Mouse (Mus musculus): ENCODE measurements around the gene Fgf10.

The Fgf10 gene

DNA sequence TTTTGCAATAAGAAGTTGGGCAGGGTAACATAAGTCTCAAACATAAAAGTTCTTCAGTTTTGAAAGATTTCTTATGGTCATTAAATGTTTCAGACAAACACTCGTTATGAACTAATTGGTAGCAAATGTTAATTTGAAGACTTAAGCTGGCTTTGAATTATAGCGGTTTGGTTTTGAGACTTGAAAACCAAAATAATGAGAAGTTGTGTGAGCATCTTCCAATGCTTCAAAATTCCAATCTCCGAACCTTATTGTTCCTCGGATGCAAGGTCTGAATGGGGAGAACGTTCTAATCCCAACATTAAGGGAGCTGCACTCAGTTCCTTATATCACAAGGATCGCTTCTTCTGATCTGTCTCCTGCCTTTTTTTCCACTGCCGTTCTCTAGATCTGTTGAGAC is at the start of gene Fgf10:
TSS of gene Fgf10 (plus strand) at position 301 of the 400 bp plus-strand sequence.
- DNase-seq = no peak

- DNase-seq = no peak
Measured at GRCm38 (mm10) chr13:118629661-118630428, 39.7 kb upstream of the Fgf10 start.

- DNase-seq = no peak
Measured at GRCm38 (mm10) chr13:118631500-118631899, 38.1 kb upstream of the Fgf10 start.

GRCm38 (mm10) chr13:118636047-118636446 is 33.5 kb upstream of the Fgf10 start:
- DNase-seq = no peak

GRCm38 (mm10) chr13:118642585-118642984 is 27.0 kb upstream of the Fgf10 start:
- DNase-seq = no peak

GRCm38 (mm10) chr13:118643138-118643537 is 26.5 kb upstream of the Fgf10 start:
- no peak for DNase-seq

- no peak for DNase-seq
Measured at GRCm38 (mm10) chr13:118656991-118657390, 12.6 kb upstream of the Fgf10 start.

- no peak for DNase-seq
Measured at GRCm38 (mm10) chr13:118658031-118658430, 11.6 kb upstream of the Fgf10 start.

GRCm38 (mm10) chr13:118658608-118659326 is 10.8 kb upstream of the Fgf10 start:
- DNase-seq = no peak

GRCm38 (mm10) chr13:118661664-118662063 is 7.9 kb upstream of the Fgf10 start:
- no peak for DNase-seq

DNA sequence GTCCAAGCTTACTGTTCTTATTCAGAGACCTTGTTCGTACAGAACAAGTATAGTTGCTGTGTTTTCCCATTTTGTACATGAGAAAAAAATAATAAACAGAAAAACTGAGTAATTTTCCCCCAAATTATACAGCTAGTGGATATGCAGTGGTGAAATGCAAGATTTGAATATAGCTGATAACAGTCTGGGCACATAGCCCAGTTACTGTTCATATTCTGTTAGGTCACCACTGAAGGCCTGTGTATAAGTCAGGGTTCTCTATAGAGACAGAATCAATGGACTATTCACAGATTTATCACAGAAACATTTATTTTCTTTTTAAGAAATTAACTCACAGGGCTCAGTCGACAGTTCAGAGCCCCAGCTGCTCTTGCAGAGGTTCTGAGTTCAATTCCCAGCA is 4.7 kb upstream of the Fgf10 start:
- DNase-seq = no peak

DNA sequence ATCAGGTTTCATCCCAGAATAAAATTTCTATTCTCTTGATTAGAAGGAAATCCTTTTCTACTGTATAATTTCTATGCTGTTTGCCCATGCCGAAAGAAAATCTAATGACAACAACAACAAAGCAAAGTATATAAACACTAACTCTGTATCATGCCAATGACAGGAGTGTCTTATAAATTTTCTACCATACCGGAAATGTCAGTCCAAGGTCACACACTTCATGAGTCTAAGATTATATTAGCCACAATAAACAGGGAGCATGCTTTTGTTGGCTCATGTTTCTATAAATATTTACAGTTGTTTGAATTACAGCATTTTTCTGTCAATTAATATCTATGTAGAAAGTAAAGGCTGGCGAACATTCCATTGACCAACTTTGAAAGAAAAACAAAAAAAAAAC is 9.6 kb downstream of the Fgf10 start:
- DNase-seq = no peak

- DNase-seq = no peak
Measured at GRCm38 (mm10) chr13:118693049-118693448, 23.5 kb downstream of the Fgf10 start.

- DNase-seq = no peak
Measured at GRCm38 (mm10) chr13:118695103-118695502, 25.5 kb downstream of the Fgf10 start.

DNA sequence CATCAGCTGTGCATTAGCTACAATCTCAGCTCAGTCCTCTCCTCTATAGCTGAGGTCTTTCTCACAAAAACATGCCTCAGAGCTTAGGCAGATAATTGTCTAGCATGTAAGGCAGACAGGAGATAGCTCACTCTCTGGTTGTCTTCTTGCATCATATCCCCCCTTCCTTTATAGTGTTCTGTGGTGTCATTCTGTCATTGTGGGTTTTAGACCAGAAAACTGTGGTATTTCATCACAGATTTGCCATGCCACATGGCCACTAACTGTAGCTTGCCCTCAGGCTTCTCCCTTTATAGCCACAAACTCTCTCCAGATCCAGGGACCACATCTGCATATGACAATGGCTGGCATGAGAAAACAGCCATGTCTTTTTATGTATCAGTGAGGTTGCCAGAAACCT is 34.1 kb downstream of the Fgf10 start:
- no peak for DNase-seq

- no peak for DNase-seq
Measured at GRCm38 (mm10) chr13:118705716-118706115, 36.1 kb downstream of the Fgf10 start.

- DNase-seq = no peak
Measured at GRCm38 (mm10) chr13:118709912-118710311, 40.3 kb downstream of the Fgf10 start.

DNA sequence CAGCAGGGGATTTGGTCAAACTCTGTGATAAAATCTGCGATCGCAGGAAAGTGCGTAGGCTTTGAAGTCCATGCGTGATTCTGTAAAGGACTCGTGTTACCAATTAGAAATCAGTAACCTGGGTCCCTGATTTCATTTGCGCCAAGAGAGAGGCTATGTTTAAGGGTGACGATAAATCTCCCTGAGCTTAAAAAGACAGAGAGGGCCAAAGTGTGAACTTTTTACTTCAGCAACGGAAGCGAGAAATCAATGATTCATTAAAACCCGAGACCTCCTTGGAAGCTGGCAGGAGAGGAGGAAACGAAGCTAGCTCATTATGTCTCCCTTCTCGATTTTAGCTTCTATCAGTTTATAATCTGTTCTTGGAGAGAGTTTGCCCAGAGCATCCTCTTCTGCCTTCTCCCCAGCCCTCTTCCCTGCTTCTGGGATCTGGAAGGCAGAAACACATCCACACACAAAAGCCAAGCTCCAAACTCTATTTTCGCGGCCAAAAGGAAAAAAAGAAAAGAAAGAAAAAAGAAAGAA is 44.1 kb downstream of the Fgf10 start:
- DNase-seq = no peak

- no peak for DNase-seq
Measured at GRCm38 (mm10) chr13:118714284-118715065, 44.9 kb downstream of the Fgf10 start.

DNA sequence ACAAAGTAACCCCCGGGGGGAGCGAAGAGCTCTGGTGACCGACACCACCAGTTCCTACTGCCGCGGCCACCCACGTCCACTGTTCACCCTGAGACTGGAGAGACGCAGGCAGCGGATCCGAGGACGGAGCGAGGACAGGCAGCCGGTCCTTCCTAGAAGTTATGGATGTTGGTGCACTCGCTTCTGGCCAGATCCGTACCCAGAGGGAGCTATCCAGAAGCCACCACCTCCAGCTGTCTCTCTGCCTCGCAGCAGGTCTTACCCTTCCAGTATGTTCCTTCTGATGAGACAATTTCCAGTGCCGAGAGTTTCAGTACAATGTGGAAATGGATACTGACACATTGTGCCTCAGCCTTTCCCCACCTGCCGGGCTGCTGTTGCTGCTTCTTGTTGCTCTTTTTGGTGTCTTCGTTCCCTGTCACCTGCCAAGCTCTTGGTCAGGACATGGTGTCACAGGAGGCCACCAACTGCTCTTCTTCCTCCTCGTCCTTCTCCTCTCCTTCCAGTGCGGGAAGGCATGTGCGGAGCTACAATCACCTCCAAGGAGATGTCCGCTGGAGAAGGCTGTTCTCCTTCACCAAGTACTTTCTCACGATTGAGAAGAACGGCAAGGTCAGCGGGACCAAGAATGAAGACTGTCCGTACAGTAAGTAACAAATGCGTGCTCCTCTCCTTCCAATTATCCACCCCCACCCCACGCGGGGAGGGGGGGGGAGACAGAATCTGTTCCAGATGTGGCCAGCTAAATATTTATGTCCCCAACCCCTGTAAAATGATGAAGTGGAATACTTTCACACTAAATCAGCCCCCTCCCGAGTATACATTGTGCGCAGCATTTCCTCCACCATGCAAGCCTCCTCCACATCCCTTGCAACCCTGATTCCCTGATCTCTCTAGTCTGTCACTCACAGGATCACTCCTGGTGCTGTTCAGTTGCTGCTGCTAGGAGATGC is 45.8 kb downstream of the Fgf10 start:
- no peak for DNase-seq

GRCm38 (mm10) chr13:118716265-118716664 is 46.7 kb downstream of the Fgf10 start:
- no peak for DNase-seq

DNA sequence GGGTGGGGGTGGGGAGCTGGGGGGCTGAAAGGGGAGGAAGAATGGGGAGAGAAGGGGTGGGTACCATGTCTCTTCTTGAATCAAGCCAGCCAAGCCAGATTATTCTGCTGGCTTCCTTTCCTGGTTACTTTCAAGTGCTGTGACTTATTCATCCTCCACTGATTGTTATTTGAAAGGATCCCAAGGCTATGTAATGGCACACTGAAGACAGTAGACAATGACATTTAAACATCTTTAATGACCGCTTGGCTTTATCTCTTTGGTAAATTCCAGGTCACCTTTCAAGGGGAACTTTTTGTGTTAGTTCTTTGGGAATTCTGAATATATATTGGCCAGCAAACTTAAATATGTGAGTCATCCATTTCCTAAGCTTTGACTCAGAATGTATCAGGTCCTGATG is 47.1 kb downstream of the Fgf10 start:
- no peak for DNase-seq
